Mouse (Mus musculus): ENCODE measurements around the gene Tmem213. TPM values are rescaled to one million over a fixed set of nuclear protein-coding genes. Genes with fewer than 3 reads are reported as not detected.

Tmem213 gene
- polyA plus RNA-seq, 1 experiment from 2014 or later = not detected

DNA sequence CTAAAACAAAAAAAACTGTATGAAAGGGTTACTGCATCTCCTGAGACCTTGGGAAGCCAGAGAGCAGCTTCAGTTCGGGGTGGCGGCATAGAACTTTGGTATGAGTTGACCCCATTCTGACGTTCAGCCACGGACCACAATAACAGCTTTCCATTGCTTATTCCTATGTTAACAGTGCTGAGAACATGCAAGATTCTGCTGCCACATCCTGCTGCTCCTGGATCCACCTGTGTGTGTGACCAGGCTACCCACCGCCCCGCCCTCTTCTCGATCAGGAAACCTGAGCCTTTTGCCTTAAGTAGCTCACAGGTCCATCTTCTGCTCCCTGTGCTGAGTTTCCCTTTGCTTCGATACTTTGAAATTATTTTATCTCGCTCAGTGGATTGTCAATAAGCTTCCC is 3.1 kb upstream of the Tmem213 start:
- 89% methylated on average over 9 of the region's 9 CpGs for WGBS
- Histone ChIP-seq H3K27ac (ENCODE audit: low read depth, low read length) (no peak overlapping the region), H3K27me3 (ENCODE audit: control insufficient read depth, insufficient read depth, low read length) (no peaks in the 10 kb centered on the region), H3K9ac (ENCODE audit: low read length) (no peak overlapping the region), H3K9me3 (ENCODE audit: control insufficient read depth, low read length) (no peaks in the 10 kb centered on the region), H3K4me2 (ENCODE audit: low read depth, low read length, severe bottlenecking) (no peak overlapping the region), H3K36me3 (ENCODE audit: control insufficient read depth, insufficient read depth, low read length) (no peaks in the 10 kb centered on the region), H3K4me1 (replicated peaks; ENCODE audit: control insufficient read depth, insufficient read depth, low read length) (no peaks in the 10 kb centered on the region), H3K4me3 (ENCODE audit: low read depth, low read length) (no peak overlapping the region)
- ATAC-seq (replicated peaks; ENCODE audit: low FRiP score) (no peak), DNase-seq (ENCODE audit: low spot score) (no peak)

DNA sequence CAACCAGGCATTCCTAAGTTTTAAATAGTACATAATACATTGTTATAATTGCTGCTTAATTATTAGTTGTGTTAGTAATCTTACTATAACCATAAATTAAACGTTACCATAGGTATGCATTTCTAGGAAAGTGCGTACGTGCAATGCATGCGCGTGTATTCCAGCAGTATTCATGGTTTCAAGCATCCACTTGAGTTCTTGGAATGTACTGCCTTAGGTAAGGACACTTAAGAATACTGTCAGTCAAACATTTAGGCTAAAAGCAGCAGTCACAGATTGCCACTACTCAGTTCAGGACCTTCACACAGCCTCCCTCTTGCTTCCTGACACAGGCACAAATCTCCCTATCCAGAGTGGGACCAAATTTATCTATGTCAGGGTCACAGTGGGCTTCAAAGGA is 606 bp upstream of the Tmem213 start:
- Histone ChIP-seq H3K4me2 (ENCODE audit: low read depth, low read length, severe bottlenecking) (no peak overlapping the region), H3K9ac (ENCODE audit: low read length) (no peak overlapping the region), H3K27me3 (ENCODE audit: control insufficient read depth, insufficient read depth, low read length) (no peaks in the 10 kb centered on the region), H3K9me3 (ENCODE audit: control insufficient read depth, low read length) (no peaks in the 10 kb centered on the region), H3K4me3 (ENCODE audit: low read depth, low read length) (no peak overlapping the region), H3K36me3 (ENCODE audit: control insufficient read depth, insufficient read depth, low read length) (no peaks in the 10 kb centered on the region), H3K27ac (ENCODE audit: low read depth, low read length) (no peak overlapping the region), H3K4me1 (replicated peaks; ENCODE audit: control insufficient read depth, insufficient read depth, low read length) (no peaks in the 10 kb centered on the region)
- ATAC-seq (replicated peaks; ENCODE audit: low FRiP score) = no peak
- no peak for DNase-seq (ENCODE audit: low spot score)
- WGBS = 85% methylated on average over 5 of the region's 5 CpGs

DNA sequence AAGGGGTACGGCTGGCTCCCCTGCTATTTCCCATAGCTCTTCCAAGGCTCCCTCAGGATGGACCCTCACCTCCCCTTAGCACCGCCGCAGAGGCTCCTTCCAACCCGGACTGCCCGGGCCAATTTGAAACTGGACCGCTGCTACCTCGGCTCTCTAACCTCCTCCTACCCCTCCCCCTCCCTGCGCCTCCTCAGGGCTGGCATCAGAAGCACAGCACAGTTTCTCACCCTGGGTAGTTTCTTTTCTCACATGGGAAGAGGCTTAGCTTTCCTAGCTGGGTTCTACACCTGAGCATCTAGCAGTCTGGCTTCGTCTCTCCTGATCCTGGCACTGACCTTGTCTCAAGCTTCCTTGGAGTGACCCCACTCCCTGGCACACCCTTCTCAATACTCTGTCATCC is 816 bp downstream of the Tmem213 start:
- no peaks in the 10 kb centered on the region for H3K36me3 ChIP-seq (ENCODE audit: control insufficient read depth, insufficient read depth, low read length)
- no peaks in the 10 kb centered on the region for H3K27me3 ChIP-seq (ENCODE audit: control insufficient read depth, insufficient read depth, low read length)
- no peaks in the 10 kb centered on the region for H3K4me1 ChIP-seq (replicated peaks; ENCODE audit: control insufficient read depth, insufficient read depth, low read length)
- H3K9me3 ChIP-seq (ENCODE audit: control insufficient read depth, low read length) = no peaks in the 10 kb centered on the region
- H3K27ac ChIP-seq (ENCODE audit: low read depth, low read length) = no peak overlapping the region
- H3K4me3 ChIP-seq (ENCODE audit: low read depth, low read length) = no peak overlapping the region
- no peak overlapping the region for H3K9ac ChIP-seq (ENCODE audit: low read length)
- WGBS = 21% methylated on average over 9 of the region's 9 CpGs
- ATAC-seq (replicated peaks; ENCODE audit: low FRiP score) = no peak
- no peak overlapping the region for H3K4me2 ChIP-seq (ENCODE audit: low read depth, low read length, severe bottlenecking)
- DNase-seq (ENCODE audit: low spot score) = no peak

DNA sequence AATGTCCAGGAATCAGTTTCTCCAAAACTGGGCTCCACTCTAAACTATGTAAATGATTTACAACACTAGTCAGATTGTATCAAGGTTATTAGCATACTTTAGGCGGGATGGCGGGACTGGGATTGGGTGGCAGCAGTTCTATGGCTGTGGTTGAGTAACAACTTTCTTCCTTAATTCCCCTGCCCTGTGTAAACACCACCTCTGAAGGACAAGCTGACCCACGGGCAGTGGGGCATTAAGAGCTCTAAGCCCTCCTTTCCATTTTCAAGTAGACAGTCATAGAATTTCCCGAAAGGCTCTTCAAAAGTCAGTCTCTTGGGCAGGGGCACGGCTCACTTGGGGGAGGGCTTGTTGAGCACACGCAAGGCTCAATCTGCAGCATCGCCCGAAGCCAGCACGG is 1.8 kb downstream of the Tmem213 start:
- H3K9me3 ChIP-seq (ENCODE audit: control insufficient read depth, low read length) = no peaks in the 10 kb centered on the region
- DNase-seq (ENCODE audit: low spot score) (no peak), ATAC-seq (replicated peaks; ENCODE audit: low FRiP score) (no peak)
- H3K36me3 ChIP-seq (ENCODE audit: control insufficient read depth, insufficient read depth, low read length) = no peaks in the 10 kb centered on the region
- WGBS = 84% methylated on average over 9 of the region's 9 CpGs
- no peak overlapping the region for H3K4me2 ChIP-seq (ENCODE audit: low read depth, low read length, severe bottlenecking)
- no peak overlapping the region for H3K4me3 ChIP-seq (ENCODE audit: low read depth, low read length)
- no peaks in the 10 kb centered on the region for H3K27me3 ChIP-seq (ENCODE audit: control insufficient read depth, insufficient read depth, low read length)
- no peak overlapping the region for H3K9ac ChIP-seq (ENCODE audit: low read length)
- H3K4me1 ChIP-seq (replicated peaks; ENCODE audit: control insufficient read depth, insufficient read depth, low read length) = no peaks in the 10 kb centered on the region
- H3K27ac ChIP-seq (ENCODE audit: low read depth, low read length) = no peak overlapping the region

DNA sequence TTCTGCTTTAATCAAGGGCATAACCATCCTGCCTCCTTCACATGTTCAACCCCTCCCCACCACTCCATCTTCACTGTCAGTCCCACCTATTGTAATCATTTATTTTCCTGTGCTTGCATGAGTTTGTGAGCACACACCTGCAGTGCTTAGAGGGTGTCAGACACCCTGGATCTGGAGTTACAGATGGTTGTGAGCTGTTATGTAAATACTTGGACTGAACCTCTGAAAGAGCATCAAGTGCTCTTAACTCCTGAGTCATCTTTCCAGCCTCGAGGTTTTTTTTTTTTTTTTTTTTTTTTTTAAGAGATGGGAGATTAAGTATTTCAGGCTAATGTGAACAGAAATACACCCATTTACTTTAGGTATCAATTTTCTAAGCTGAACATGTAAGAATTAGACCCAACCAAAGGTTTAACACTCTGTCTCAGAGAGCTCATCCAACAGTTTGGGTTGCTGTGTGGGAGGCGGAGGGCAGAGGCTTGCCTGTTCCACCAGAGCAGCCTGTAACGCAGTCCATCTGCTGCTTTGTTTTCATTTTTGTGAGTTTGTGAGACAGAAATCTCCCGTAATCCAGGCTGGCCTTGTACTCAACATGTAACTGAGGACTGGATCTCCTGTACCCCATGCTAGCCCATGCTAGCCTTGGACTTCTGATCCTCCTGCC is 7.2 kb downstream of the Tmem213 start:
- H3K27ac ChIP-seq (ENCODE audit: low read depth, low read length) = no peak overlapping the region
- H3K27me3 ChIP-seq (ENCODE audit: control insufficient read depth, insufficient read depth, low read length) = no peaks in the 10 kb centered on the region
- H3K9ac ChIP-seq (ENCODE audit: low read length) = no peak overlapping the region
- no peak overlapping the region for H3K4me2 ChIP-seq (ENCODE audit: low read depth, low read length, severe bottlenecking)
- DNase-seq (ENCODE audit: low spot score) = no peak
- no peak overlapping the region for H3K4me3 ChIP-seq (ENCODE audit: low read depth, low read length)
- WGBS = 65% methylated on average over 4 of the region's 4 CpGs
- no peaks in the 10 kb centered on the region for H3K9me3 ChIP-seq (ENCODE audit: control insufficient read depth, low read length)
- H3K36me3 ChIP-seq (ENCODE audit: control insufficient read depth, insufficient read depth, low read length) = no peaks in the 10 kb centered on the region
- no peak for ATAC-seq (replicated peaks; ENCODE audit: low FRiP score)
- H3K4me1 ChIP-seq (replicated peaks; ENCODE audit: control insufficient read depth, insufficient read depth, low read length) = no peaks in the 10 kb centered on the region

DNA sequence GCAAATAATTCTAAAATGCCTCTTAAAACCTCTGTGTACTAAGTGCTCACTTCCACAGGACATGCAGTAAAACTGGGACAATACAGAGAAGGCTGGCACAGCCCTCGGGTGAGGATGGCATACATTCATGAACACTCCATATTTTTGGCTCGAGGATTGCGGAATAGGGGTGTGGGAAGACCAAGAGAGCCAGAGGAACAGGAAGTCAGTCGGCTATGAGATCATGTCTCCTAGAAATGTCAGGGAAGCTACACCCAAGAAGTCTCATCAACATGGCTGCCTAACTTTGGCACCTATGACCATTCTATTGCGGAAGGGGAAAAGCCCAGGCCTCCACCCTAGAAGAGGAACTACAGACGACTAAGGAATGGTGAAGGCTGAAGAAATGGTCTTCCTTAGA is 9.3 kb downstream of the Tmem213 start:
- Histone ChIP-seq H3K9ac (ENCODE audit: low read length) (no peak overlapping the region), H3K9me3 (ENCODE audit: control insufficient read depth, low read length) (no peaks in the 10 kb centered on the region), H3K4me3 (ENCODE audit: low read depth, low read length) (no peak overlapping the region), H3K4me2 (ENCODE audit: low read depth, low read length, severe bottlenecking) (no peak overlapping the region), H3K27ac (ENCODE audit: low read depth, low read length) (no peak overlapping the region), H3K4me1 (replicated peaks; ENCODE audit: control insufficient read depth, insufficient read depth, low read length) (no peaks in the 10 kb centered on the region), H3K27me3 (ENCODE audit: control insufficient read depth, insufficient read depth, low read length) (no peaks in the 10 kb centered on the region), H3K36me3 (ENCODE audit: control insufficient read depth, insufficient read depth, low read length) (no peaks in the 10 kb centered on the region)
- ATAC-seq (replicated peaks; ENCODE audit: low FRiP score) = no peak
- no peak for DNase-seq (ENCODE audit: low spot score)
- 92% methylated on average over 6 of the region's 6 CpGs for WGBS

DNA sequence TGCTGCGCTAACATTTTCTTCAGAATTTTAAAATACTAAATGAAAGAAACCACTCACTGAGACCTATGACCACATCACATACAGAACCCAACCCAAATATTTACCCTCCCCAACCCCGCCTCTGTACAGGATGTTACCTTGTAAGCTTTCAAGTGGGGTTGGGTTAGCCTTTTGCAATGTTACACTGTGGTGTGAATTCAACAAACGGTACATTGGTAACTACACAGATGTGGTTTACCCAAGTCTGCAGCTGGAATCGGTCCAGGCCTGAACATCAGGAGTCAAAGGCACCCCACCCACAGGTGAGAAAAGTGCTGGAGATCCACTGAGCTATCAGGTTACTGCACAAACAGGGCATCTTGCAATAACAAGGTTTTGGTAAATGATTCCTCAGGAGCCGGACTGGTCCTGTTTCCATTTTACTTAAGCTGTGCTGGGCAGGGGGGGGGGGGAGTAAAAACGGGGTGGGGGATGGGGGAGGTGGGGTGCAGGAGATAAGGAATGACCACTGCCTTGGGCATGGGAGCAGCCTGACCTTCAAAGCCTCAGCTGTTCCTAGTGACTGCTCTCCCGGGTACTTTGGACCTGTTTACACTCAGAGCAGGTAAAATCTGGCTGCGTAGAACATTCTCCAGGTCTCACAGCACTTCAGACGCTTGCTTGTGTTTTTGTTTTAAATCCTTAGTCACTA is 11.8 kb downstream of the Tmem213 start:
- no peak overlapping the region for H3K4me3 ChIP-seq (ENCODE audit: low read depth, low read length)
- 75% methylated on average over 9 of the region's 9 CpGs for WGBS
- no peak overlapping the region for H3K27ac ChIP-seq (ENCODE audit: low read depth, low read length)
- no peak for DNase-seq (ENCODE audit: low spot score)
- no peak overlapping the region for H3K4me2 ChIP-seq (ENCODE audit: low read depth, low read length, severe bottlenecking)
- no peaks in the 10 kb centered on the region for H3K9me3 ChIP-seq (ENCODE audit: control insufficient read depth, low read length)
- H3K27me3 ChIP-seq (ENCODE audit: control insufficient read depth, insufficient read depth, low read length) = no peaks in the 10 kb centered on the region
- no peak overlapping the region for H3K9ac ChIP-seq (ENCODE audit: low read length)
- no peaks in the 10 kb centered on the region; the same call in 1 of the 2 replicates for H3K36me3 ChIP-seq (ENCODE audit: control insufficient read depth, insufficient read depth, low read length)
- H3K4me1 ChIP-seq (replicated peaks; ENCODE audit: control insufficient read depth, insufficient read depth, low read length) = no peaks in the 10 kb centered on the region
- ATAC-seq (replicated peaks; ENCODE audit: low FRiP score) = no peak

DNA sequence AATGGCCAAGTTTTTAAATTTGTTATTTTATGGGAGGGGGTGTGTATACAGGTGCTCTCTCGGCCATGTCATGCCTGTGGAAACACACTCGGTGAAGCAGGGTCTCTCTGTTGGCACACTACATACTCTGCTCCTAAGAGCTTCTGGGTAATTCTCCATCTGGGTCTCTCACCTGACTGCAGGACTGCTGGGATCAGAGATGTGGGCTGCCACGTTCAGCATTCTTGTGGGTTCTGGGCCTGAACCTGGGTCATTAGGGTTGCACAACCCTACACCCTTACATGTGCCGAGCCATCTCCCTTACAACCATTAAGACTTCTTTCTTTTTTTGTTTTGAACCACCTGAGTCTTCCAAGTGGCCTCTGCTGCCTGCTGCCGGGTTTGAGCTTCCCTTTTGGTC is 12.8 kb downstream of the Tmem213 start:
- DNase-seq (ENCODE audit: low spot score) (no peak), ATAC-seq (replicated peaks; ENCODE audit: low FRiP score) (no peak)
- H3K27ac ChIP-seq (ENCODE audit: low read depth, low read length) = no peak overlapping the region
- H3K36me3 ChIP-seq (ENCODE audit: control insufficient read depth, insufficient read depth, low read length) = no peaks in the 10 kb centered on the region; the same call in 1 of the 2 replicates
- no peak overlapping the region for H3K4me2 ChIP-seq (ENCODE audit: low read depth, low read length, severe bottlenecking)
- H3K9me3 ChIP-seq (ENCODE audit: control insufficient read depth, low read length) = no peaks in the 10 kb centered on the region
- no peaks in the 10 kb centered on the region for H3K4me1 ChIP-seq (replicated peaks; ENCODE audit: control insufficient read depth, insufficient read depth, low read length)
- no peak overlapping the region for H3K4me3 ChIP-seq (ENCODE audit: low read depth, low read length)
- no peak overlapping the region for H3K9ac ChIP-seq (ENCODE audit: low read length)
- H3K27me3 ChIP-seq (ENCODE audit: control insufficient read depth, insufficient read depth, low read length) = no peaks in the 10 kb centered on the region
- 84% methylated on average over 5 of the region's 5 CpGs for WGBS

DNA sequence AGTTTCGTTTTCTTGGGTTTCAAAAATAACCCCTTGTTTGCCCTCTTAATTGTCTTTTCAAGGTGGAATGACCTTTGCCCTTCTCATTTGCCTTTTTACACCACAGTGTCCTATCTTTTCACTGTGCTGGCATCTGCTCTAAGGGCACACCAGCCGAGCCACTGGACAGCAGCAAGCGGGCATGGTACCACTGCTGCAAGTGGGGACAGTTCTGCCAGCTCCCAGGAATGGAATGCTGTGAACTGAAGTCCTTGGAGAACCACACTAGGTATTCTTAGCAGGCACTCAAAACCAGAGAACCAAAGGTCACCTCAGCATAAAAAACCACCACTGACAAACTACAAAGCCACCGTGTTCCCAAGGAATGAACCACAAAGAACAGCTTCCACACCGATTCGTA is 13.7 kb downstream of the Tmem213 start:
- Histone ChIP-seq H3K27ac (ENCODE audit: low read depth, low read length) (no peak overlapping the region), H3K36me3 (ENCODE audit: control insufficient read depth, insufficient read depth, low read length) (no peaks in the 10 kb centered on the region; the same call in 1 of the 2 replicates), H3K9ac (ENCODE audit: low read length) (no peak overlapping the region), H3K4me3 (ENCODE audit: low read depth, low read length) (no peak overlapping the region), H3K4me2 (ENCODE audit: low read depth, low read length, severe bottlenecking) (no peak overlapping the region), H3K27me3 (ENCODE audit: control insufficient read depth, insufficient read depth, low read length) (no peaks in the 10 kb centered on the region), H3K4me1 (replicated peaks; ENCODE audit: control insufficient read depth, insufficient read depth, low read length) (no peaks in the 10 kb centered on the region), H3K9me3 (ENCODE audit: control insufficient read depth, low read length) (no peaks in the 10 kb centered on the region)
- DNase-seq (ENCODE audit: low spot score) (no peak), ATAC-seq (replicated peaks; ENCODE audit: low FRiP score) (no peak)
- 77% methylated on average over 6 of the region's 6 CpGs for WGBS
